Mouse (Mus musculus) ovary, postnatal 10 days (tissue): ENCODE results near the gene Phf2.
"Not testable (repeated sequence)": the region's sequence is repeated elsewhere in the genome, so short reads cannot be mapped to it uniquely, and the experiment has no call there.

Experiments
- DNase-seq: peaks from one replicate; pipeline ENCODE4 v3.0.0; 2022; ENCODE audit warnings: low spot score

Gene Phf2

DNA sequence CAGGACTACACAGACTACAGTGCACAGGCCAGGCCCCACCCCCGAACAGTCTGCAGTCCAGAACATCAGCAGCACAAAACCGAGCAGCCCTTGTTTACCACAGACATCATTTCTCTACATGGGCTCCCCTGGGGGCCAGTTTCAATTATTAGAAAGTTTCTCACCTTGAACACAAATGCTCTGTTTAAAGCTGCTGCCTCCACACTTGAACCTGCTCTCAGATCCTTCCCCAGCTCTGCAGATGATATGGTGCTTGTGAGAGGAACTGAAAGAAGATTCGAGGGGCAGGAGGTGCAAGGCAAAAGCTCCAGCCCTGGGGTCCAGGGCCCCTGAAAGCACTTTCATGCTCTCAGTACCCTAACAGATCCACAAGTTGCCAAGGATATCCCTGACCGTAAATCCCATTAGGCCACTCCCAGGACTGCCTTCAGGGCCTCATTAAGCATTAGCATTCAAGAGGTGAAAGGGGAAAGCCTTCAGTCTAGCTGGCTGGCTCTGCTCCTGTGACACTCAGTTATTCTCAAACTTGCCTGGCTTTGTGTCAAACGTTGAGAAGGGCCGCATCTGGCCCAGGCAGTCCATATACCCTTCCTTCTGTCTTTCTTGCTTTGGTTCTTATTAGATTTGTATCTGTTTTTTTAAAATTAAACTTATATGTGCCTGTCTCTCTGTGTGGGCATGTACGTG is 13.5 kb downstream of the Phf2 start:
- DNase-seq = no peak

DNA sequence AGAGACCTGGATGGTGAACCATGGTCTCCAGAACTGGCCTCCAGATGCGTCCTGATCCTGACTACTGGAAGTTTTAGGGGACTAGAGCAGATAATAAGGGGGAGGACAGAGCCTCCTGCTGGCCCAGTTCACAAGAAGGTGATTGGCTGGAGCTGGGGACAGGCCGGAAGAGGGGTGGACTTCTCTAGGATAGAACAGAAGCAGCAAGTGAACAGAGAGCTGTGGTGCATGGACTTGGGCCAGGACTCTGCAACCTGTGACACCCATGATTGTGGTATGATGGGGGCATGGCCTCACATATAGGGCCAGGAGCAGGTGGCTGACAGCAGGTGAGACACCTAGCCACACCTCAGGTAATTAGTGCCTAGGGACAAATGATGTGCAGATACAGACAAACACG is 17.0 kb downstream of the Phf2 start:
- no peak for DNase-seq

DNA sequence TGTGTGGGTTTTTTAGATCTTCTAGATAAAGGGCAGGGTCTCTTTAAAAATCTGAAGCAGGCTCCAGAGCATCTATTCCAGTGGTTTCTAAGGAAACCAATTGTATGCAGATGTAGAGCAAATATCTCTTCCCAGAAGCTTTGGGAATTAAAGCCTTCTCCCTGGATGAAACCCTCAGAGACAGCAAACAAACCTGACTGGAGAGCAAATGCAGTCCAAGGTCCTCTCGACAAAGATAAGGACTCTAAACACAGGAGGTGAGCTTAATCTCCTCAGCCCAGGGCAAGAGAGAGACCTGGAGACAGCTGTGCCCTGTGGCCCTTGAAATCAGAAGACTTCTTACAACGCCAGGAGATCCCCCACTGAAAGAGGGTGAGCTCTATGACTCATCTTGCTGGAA is 17.4 kb downstream of the Phf2 start:
- no peak for DNase-seq

GRCm38 (mm10) chr13:48852859-48853258 is 18.1 kb downstream of the Phf2 start:
- no peak for DNase-seq

DNA sequence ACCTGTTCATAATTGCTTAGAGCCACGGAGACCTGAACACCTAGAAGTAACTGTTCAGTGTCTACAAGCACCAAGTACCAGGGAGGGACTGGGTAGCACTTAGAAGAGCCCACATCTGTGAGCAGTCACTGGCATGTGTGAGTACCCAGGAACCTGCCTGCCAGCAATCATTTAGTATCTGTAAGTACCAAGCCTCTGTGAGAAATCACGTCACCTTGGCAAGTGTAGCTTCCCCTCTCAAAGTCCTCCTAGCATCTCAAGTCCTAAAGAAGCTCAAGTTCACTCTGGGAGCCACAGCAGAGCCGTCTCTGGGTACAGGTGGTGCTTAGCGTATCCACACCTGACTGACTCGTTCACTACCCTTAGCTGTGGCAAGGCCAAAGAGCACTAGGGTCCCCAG is 19.2 kb downstream of the Phf2 start:
- no peak for DNase-seq

DNA sequence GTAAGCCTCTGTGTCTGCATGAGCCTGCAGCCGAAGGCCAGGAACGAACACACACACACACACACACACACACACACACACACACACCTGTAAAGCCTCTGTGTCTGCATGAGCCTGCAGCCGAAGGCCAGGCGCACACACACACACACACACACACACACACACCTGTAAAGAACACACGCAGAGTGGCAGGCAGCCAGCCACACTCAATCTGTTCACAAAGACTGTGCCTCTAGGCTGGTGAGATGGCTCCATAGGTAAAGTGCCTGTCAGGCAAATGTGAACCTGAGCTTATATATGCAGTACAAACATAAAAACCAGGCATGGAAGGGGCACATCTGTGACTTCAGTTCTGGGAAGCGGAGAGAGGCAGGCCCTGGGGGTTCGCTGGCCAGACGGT is 20.1 kb downstream of the Phf2 start:
- no peak for DNase-seq

DNA sequence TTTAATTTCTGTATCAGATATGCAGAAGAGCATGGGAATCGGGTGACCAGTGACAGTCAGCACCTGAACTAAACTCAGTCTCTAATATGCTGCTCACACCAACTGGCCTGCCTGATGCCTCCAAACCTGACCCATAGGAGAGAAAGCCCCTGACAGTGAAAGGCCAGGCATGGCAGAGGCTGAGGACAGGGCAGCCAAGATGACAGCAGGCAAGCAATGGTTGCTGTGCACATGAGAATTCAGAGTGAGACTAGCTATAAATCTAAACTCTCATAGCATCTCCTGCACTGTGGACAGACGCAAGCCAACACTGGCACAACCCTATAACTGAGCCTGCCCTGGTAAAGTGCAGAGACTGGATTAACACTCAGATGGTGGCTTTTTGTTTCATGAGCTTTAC is 20.6 kb downstream of the Phf2 start:
- no peak for DNase-seq

DNA sequence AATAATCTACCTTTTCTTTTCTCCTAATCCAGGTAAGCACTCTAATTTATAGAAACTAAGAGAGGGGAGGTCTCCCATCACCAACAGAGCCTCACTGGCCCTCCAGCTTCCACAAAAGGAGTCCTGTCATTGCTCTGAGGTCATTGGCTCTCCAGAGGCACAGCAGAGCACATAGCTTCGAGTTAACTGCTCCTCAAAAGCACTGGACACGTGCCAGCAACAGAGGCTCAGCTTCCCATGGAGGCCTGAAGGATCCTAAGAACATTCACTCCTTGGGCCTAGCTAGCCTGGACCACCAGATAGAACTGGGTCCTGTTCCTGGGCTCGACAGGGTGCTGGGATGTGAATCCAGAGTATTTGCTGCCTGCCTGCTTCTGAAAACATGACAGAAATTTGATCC is 21.8 kb downstream of the Phf2 start:
- no peak for DNase-seq

- DNase-seq = no peak
Observed at GRCm38 (mm10) chr13:48845308-48845707, 25.6 kb downstream of the Phf2 start.

DNA sequence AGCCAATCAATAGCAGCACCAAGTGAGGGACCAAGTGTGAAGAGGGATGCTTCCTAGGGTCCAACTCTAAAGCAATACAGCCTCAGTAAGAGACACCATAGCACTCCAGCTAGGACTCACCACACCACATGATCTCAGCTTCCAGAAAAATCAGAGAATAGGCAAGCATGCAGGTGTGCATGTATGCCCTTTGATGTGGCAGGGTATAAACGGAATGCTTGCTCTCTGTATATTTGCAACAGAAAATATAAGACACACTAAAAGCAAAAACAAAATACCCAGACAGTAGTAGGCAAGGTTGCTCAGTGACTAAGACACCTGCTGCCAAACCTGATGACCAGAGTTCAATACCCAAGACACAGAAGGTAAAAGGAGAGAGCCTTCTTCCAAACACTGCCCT is 27.4 kb downstream of the Phf2 start:
- DNase-seq = no peak

DNA sequence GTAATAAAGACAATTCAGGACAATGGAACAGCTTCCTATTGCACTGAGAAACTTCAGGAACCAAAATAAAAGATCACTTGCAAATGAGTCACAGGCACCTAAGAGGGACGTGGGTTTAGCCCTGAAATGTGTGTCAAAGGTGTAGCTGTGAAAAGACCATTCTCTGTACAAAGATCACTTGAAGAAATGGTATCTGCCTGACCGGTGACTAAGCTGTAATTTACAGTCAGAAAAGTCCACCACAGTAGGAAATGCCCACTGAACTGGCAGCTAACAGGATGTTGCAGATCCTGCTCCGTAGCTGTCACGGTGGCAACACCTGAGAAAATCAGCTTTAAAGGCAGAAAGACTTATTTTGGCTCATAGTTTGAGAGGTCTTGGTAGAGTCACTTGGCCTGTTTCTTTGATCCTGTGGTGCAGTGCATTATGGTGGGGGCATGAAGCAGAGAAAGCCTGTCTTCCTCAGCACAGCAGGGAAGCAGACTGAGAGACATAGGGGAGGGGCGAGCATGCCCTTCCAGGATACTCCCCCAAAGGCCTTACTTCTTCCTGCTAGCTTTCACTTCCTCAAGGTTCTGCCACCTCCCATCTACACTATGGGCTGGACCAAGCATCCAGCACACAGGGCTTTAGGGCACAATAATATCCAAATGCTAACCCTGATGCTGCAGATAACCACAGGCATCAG is 28.9 kb downstream of the Phf2 start:
- no peak for DNase-seq

- DNase-seq = no peak
Observed at GRCm38 (mm10) chr13:48838284-48838683, 32.6 kb downstream of the Phf2 start.

GRCm38 (mm10) chr13:48837537-48837936 is 33.4 kb downstream of the Phf2 start:
- DNase-seq = no peak

DNA sequence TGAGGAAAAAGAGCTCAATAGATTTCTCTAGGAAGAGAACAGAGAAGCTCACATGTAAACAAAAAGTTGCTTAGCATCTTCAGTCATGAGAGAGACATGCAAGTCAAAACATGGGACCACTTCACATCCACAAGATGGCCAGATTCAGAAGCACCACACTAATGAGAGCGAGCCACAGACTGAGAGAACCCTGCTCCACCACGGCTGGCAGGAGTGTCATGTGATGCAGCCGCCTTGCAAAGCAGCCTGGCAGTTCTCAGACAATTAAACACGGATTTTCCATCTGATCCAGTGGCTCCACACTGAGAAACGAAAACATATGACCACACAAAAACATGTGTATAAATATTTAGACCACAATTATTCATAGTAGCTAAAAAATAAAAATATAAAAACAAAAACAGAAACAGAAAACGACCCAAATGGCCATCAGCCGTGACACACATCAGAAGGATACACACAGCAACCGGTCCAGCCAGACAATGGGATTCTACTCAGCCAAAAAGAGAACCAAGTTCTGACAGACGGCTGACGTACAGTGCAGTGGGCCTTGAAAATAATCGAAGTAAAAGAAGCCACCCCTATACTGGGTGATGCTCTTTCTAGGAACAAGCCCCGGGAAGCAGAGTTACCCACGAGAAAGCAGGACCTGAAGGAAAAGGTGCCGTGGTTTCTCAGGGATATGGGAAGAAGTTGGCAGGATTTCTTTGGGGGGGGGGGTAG is 40.2 kb downstream of the Phf2 start:
- no peak for DNase-seq

DNA sequence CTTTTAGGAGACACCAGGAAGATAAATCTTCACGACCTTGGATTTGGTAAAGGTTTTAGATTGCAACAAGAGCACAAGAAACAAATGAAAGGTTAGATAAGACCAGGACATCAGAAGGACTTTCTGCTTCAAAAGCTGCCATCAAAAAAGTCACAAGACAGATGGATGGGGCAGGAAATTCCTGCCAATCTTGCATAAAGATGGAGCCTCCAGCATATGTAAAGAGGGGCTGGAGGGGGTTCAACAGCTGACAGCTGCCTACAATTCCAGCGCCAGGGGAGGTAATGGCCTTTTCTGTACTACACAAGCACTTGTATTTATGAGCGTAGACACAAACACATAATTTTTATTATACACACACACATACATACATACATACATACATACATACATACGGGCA is 41.1 kb downstream of the Phf2 start:
- no peak for DNase-seq

DNA sequence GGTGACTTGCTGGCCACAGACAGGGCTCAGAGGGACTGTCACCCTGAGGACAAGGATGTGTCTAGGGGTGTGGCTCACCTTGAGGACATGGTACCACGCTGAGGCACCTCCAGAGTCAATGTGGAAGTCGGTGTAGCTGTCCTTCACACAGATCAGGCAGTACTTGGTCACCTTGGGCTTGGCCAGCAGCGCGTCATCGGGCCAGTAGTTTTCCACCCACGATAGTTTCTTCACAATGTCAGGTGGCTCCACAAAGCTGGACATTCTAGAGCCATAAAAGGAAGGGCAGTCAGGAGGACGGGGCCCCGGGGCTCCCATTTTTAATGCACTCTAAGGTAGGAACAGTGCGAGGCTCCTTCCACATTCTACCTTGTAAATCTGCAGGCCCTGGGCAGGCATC is 48.0 kb downstream of the Phf2 start:
- no peak for DNase-seq

DNA sequence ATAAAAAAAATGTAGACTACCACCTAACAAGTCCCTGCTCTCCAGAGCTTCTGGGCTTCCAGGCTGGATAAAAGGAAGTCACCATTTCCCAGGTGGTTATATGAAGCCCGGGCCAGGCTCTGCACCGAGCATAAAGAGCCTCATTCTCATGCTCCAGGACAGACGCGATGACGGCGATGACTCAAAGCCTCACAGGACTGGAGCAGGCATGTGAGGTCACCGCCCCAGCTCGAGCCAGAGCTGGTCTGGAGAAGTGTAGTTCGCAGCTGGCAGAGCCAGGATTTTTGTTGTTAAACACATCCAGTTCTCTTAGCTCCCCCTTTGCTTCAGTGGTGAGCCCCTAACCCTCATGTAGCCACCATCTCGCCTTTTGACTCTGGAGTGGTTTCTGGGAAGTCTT is 48.6 kb downstream of the Phf2 start:
- no peak for DNase-seq

GRCm38 (mm10) chr13:48819131-48819530 is 51.8 kb downstream of the Phf2 start:
- no peak for DNase-seq

GRCm38 (mm10) chr13:48814406-48814805 is 56.5 kb downstream of the Phf2 start:
- DNase-seq = no peak

DNA sequence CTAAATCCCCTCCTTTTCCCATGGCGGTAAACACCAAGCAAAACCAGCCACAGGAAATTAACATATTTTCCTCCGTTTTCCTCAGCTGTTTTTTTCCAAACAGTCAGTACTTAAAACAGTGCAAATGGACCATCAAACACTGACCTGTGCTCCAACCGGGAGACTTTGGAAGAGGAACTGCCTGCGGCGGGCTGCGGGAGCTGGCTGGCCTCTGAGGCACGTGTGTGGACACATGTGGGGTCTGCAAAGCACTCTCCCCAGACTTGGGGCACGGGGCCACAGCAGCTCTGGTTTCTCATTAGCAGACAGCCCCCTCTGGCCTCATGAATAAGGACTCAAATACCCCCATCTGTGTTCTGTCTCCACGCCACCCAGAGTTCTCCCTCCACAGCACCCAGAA is 59.9 kb downstream of the Phf2 start:
- DNase-seq = no peak

DNA sequence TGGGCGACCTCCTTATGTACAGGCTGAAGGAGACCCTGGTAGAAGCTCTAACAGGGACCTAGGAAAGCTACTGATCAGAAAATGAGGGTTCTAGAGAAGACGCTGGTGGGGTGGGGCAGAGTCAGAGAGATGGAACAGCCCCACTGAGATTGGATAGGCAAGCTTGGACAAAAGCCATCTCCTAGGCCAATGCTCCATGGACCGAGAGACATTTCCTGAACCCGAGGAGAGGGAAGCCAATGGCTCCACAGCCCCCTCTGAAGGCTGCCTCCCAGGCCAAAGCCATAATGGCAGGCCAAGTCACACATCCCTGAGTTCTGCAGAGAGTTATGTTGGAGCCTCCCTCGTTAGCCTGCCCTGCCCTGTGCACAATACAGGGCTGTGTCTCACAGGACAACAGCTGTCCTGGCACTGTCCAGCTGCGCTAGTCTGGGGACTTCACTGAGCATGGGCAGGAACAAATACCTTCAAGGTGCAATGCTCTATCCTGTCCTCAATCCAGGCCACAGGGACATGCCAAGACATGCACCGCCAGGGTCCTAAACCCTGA is 60.6 kb downstream of the Phf2 start:
- DNase-seq = no peak

DNA sequence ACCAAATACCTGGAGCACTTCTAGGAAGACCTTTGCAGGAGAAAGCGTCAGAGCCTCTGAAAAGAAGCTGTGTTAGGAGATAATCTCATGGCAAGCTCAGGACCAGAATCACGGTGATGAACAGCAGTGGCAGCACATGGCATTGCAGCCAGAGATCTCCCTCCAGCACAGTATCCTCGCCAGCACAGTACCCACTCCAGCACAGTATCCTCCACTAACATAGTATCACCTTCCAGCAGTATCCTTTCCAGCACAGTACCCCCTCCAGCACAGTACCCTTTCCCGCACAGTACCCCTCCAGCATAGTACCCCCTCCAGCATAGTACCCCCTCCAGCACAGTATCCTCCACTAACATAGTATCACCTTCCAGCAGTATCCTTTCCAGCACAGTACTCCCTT is 61.3 kb downstream of the Phf2 start:
- not testable (repeated sequence) for DNase-seq

GRCm38 (mm10) chr13:48807481-48808031 is 63.4 kb downstream of the Phf2 start:
- DNase-seq = no peak
